Mouse (Mus musculus) neutrophil, adult 5-6 weeks (primary cell): ENCODE data around the gene Rrn3. TPM values are rescaled to one million over a fixed set of nuclear protein-coding genes. Genes with fewer than 3 reads are reported as not detected.
"Not testable (repeated sequence)": the region's sequence is repeated elsewhere in the genome, so short reads cannot be mapped to it uniquely, and the experiment has no call there.

Experiments
- ATAC-seq: fragments of 151-379, 151-347 bp; 2 replicates; pipeline ENCODE4 v1.8.0; 2017; ENCODE audit warnings: mild to moderate bottlenecking, moderate TSS enrichment; ENCODE audit not compliant: insufficient number of reproducible peaks, poor library complexity, low FRiP score, severe bottlenecking; ENCODE audit errors: extremely low read depth
- total RNA-seq: library from RNA; stranded (forward); fragments of 200-1000 nt; gene quantifications from 2 replicates; pipeline ENCODE4 v1.2.3, GENCODE M21; 2017

Gene Rrn3
- total RNA-seq, 1 experiment from 2014 or later = 21.5 TPM

DNA sequence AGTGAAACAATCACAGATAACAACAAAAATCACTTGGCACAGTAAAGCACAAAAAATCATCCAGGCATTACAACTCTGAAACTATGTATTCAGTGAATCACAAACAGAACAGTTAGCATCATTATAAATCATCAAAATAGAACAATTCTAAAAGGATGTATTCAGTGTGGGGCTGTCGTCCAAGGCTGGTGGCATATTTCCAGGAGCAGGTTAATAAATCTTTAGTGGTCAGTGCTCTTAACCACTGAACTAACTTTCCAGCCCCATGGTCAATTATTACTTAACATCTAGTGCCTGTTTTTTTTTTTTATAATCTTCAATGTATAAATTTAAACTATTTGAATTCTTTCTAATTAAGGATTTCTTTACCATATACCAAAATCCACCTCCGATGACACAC lies 6.5 kb upstream of the Rrn3 start:
- ATAC-seq = not testable (repeated sequence)

DNA sequence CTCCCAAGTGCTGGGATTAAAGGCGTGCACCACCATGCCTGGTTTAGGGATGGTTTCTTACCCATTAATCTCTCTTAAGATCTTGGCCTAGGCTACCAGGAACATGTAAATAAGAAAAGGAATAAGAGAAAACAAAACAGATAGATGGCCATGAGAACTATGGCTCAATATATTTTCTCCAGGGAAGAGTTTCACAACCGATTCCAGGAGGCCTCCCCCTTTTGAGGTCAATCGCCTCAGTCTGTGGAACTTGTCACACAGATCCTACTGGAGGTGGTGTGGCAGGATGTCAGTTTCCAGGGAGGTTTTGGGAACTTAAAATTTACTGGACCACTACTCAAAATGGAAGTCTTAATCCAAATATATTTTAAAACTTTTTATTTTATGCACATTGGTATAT lies 5.9 kb upstream of the Rrn3 start:
- ATAC-seq = not testable (repeated sequence)

DNA sequence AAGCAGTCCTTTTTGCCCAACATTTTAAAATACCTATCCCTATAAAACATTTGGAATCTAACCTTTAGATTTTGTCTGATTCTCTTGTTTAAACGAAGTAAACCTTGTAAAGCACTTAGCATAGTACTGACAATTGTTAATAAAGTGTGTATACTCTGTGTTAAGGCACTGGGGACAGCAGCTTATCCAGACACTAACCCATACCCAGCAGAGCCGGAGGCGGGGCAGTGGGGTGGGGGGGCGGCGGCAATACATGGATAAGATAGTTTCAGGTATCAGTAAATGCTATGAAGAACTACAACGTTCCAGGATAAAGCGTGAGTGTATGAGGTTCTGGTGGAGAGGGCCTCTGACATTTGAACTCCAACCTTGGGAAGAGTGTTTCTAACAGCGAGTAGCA lies 708 bp downstream of the Rrn3 start:
- no peak for ATAC-seq

DNA sequence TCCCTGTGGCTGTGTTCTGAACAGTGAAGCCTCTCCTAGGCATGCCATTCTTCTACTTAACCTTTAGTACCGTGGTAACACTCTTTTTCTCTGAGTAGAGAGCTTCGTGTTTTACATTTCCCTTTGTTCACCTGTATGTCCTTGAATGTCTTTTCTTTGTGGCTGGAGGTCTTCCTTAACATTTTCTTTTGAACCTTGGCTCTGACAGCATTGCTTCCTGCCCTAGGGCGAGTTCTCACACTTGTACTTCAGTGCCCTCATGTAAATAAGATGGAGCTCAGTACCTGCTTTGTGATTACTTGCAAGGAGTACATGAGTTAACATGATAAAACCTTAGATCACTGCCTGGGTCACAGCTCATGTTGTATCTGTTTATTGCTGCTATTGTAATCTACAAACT lies 5.4 kb downstream of the Rrn3 start:
- ATAC-seq = no peak

DNA sequence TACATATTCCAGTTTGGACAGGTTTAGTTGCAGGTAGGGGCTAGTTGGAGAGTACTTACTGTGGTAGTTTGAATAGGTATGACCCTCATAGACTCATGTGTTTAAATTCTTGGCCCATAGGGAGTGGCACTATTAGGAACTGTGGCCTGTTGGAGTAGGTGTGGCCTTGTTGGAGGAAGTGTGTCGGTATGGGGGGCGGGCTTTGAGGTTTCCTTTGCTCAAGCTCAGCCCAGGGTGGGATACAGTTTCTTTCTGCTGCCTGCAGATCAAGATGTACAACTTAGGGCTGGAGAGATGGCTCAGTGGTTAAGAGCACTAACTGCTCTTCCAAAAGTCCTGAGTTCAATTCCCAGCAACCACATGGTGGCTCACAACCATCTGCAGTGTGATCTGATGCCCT lies 12.9 kb downstream of the Rrn3 start:
- not testable (repeated sequence) for ATAC-seq

DNA sequence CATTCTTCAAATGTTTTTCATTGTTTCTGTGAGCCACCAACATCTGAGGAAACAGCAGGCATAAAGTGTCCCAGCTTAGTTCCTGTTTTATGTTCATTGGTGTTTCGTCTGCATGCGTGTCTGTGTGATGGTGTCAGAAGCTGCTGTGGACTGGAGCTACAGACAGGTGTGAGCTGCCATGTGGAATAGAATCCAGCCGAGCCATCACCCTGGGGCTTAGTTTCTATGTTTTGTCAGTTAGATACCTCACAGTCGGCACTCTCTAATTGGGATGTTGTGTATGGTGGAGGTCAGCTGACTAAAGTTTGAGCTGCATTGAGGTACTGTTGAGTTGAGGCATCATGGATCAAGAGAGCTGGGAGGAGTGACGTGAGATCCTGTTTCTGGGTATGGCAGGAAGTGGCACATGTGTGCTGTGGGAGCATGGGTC lies 16.3 kb downstream of the Rrn3 start:
- ATAC-seq = peak; percentile 82

DNA sequence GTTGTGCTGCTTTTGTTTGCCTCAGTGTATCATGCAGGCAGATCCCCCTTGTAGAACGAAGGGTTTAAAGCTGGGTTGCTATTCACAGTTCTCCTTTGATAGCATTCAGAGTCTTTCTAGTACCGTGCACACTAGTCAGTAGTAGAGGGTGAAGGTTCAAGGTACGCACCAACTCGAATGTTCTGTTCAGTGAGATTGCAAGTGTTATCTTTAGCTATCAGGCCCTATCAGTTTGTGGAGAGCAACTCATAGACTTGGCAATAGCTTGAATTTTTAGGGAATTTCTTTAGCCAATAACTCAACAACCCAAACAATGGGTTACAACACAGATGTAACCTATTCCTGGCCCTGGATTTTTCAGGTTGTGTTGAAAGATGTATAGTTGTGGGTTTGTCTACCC lies 20.7 kb downstream of the Rrn3 start:
- no peak for ATAC-seq

DNA sequence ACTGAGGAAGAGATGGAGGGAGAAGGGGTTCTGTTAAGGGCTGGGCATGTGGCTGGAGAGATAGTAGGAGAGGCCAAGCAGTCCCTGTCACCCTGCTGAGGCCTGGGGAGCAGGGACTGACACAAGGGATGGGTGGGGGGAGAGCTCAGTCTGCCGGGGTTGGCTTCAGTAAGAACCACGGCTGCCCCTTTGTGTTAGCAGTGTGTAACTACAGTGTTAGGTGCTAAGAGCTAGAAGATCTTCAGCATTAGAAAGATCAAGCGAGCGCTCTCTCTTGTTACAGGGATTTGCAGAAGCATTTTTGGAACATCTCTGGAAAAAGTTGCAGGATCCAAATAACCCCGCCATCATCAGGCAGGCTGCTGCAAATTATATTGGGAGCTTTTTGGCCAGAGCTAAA lies 24.2 kb downstream of the Rrn3 start:
- ATAC-seq = no peak

DNA sequence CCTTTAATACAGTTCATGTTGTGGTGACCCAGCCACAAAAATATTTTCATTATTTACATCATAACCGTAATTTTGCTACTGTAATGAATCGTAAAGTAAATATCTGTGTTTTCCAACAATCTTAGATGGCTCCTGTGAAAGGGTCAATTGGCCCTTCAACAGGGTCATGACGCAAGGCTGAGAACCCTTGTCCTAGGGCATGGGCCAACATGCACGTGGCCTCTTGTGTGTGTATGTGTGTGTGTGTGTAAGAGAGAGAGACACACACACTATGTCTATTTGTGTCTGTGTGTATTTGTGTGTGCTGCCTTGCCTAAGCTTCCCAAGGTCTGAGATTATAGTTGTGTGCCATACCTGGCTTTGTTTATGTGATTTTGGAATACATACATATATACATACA lies 27.1 kb downstream of the Rrn3 start:
- no peak for ATAC-seq

DNA sequence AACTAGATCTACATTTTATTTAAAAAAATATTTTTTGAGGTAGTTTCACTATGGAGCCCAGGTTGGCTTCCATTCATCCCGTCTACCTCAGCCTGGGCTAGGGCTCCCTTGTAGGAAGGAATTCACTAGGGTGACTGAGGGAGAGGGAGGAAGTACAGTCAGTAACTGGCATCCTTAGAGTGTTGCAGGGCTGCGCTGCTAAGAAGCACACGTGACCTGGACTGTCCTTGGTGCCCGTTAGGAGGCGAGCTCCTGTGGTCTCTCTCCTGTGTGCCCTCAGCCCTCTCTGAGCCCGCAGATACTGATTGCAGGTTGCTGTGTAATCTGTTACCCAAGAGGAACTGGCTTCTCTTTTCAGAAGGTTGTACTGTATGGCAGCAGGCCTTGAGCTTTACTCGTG lies 27.9 kb downstream of the Rrn3 start:
- ATAC-seq = no peak

DNA sequence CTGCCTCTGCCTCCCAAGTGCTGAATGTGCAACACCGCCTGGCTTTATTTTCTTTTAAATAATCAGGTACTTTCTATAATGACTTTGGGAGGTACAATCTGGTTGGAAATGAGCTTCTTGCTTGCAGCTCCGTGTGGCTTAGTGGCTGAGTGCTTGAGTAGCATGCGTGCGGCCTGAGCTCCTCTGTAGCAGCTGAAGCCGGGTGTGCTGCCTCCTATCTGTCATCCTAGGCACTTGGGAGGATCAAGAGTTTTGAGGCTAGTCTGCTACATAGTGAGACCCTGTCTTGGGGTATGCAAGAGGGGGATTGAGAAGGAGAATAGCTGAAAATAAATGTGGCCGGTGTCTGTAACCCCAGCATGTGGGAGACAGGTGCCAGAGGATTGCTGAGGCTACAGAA lies 31.6 kb downstream of the Rrn3 start:
- no peak for ATAC-seq

DNA sequence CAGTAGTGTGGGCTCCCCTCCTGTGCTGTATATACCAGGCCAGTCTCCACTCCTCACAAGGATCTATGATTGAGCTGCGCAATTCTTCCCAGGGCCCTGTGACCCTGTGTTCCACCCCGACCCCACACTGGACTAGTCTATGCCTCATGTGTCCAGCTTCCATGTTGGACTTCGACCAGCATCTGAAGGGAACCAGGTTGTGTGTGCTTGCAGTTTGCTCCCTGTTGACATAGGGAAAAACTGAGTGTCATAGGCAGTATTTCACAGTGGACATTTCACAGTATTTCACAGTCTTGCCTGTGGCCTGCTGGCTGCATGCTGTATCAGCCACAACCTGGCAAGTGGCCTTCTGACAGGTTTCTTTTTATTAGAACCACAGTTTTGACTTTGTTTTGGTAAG lies 32.7 kb downstream of the Rrn3 start:
- ATAC-seq = no peak

DNA sequence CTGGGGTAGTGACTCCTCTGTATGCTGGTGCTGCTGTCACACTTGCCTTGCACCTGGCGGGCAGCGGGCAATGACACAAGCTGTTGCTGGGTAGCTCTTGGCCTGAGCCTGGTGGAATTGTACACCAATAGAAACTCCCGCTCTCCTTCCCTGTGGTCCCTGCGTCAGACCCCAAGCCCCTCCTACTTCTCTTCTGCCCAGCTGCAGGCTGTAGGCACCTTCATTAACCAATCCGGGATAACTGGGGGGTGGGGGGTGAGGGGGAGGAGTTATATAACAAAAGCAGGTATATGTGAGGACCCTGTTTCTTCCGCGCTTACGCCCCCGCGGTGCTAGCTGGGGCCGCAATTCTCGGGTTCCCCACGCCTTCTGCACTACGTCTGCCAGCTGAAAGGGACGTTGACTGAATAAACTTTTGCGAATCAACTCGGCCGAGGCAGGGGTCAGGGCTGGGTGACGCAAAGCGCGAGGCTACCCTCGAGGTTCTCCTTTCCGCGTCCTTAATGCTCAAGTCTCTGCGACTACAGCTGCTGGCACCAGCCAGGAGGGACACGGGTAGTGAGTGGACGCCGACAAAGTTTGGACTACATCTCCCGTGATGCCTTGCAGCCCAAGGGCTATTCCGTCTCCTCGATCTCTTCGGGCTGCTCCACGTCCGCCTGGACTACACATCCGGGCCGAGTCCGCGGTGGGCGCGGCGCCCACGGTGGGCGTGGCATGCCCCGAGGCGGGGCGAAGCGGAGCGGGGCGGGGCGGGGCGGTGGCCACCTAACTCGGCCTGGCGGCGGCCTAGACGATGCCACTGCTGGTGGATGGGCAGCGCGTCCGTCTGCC lies 38.3 kb downstream of the Rrn3 start, which contains the start of gene Ntan1:
Gene Ntan1, plus strand, starts transcription at position 286 of the 834 bp plus-strand sequence.
- peak; percentile 87 for ATAC-seq

DNA sequence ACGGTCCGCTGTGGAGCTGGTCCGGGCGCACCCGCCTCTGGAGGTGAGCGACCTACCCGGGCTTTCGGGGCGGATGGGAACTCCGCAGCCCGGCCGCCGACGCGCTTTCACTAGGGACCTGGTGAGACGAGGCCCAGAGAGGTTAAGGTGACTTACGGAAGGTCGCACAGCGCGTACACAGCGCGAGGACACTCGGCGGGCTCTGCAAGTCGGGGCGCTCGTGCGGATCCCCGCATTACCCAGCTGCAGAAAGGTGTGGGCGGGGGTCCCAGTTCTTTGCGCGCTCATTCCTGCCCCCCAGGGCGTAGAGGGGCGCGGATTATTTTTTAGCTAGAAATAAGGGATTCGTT lies 38.9 kb downstream of the Rrn3 start:
- peak; percentile 4; the same call in 1 of the 2 replicates for ATAC-seq

DNA sequence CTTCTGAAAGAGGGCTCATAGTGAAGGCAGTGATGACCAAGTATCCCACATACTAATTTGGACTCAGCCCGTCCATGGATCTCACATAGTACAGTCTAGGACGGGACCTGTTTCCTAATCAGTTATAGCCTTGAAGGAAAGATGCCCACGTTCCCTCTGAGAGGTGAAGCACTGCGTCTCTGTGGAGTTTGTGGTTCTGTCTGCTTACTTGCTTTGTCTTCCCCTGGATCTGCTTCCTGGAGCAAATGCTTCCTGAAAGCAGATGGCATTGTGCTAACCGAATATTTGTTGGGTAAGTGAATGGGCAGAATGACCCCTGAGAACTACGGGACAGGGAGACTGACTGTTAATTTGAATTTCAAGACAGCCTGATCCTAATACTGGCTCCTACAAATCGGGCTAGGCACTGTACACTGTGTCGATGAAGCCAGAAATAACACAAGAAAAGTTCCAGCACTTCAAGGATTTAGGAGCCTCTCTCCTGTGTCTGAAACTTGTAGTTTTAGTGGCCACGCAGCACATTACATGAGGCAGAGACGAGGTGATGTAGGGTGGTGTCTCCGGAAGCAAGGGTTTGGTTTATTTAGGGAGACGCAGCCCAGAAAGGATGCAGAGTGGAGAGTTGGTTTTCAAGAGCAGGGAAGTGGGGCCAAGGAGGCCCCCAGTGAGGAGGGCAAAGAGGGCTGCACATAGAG lies 39.4 kb downstream of the Rrn3 start:
- no peak for ATAC-seq

DNA sequence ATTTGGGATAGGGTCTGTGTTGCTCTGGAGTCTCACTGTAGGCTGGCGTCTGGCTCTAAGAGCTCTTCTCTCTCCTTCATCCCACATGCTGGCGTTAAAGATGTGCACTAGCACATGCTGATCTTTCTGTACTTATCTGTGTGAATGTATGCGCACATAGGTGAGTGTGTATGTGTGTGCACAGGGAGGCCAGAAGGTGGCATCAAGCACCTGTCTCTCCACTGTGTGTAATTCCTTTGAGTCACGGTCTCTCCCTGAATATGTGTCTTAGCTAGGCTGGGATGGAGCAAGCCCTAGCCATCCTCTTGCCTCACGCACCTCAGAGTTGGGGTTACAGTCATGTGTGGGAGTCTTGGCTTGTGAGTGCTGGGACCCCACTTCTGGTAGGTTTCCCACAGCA lies 40.3 kb downstream of the Rrn3 start:
- no peak for ATAC-seq

DNA sequence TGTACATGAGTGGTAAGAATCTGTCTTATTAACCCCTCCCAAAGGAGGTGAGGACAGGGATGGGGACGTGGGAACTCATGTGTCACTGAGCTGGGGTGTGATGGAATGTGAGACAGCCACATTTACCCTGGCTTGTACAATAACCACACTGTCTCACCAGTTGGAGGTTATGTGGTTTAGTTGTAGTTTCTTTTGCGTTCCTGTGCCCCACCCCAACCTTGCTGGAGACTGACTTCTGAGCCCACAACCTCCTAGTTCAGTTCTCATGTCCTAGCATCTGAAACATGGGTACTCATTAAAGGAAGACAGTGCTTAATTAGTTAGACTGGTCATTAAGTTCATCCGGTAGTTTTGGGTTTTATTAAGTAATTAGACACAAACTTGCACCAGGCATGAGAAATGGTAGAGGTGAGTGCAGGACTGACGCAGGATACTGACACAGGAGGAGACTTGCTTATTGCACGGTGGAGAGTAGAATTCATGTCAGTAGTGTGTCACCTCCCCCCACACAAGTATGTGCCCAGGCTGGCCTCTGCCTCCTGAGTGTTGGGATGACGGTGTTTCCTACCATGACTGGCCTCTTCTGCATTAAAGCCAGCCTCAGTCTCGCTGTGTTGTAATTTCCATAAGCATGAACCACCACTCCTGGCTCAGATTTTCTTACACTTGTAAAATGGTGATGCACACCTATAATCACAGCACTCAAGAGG lies 45.4 kb downstream of the Rrn3 start:
- ATAC-seq = no peak

DNA sequence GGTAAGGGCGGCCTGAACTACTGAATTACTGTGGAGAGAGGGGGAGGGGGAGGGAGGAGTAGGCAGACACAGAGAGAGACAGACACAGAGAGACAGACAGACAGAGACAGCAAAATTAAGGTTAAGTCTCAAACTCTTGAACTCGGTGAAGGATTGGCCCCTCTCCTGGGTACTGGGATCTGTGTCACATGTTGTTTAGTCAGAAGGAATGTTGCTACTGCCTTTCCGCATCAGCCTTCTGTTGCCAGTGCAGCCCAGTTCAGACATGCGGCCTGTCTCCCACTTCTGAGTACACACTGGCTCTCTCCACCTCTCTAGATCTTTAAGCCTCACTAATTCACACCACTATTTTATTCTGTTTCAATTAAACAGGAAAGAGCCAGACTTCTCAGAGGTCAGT lies 46.0 kb downstream of the Rrn3 start:
- no peak for ATAC-seq

DNA sequence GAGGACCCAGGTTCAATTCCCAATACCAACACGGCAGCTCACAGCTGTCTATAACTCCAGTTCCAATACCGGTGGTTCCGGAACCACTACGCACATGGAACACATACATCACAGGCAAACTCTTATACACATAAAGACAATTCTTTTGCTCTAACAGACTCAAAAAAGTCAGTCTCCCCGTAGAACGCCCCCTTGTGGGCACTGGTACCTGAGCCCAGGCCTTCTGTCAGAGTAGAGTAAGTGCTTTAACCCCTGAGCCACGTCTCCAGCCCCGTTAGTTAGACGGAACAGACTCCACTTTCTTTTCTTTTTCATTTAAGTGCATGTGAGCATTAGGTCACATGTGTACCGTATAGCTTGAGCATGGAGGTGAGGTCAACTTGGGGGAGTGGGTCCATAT lies 49.9 kb downstream of the Rrn3 start:
- no peak for ATAC-seq

DNA sequence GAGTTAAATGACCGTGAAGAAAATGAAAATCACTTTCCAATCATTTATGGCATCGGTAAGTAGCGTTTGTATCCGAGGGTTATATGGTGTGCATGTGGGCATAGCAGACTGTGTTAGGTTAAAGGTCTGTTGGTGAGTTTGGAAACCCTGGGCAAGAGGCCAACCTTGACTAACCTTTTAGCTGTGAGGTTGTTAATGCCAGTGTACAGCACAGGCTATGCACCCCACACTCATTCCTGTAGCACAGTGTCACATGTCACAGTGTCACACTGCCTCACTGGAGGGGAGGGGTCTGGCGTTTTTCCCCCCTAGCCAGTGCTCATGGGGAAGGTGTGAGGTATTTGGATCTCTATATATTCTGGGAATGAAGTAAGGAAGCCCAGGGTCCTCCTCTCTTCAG lies 51.1 kb downstream of the Rrn3 start:
- ATAC-seq = no peak
